Mouse (Mus musculus): ENCODE results near the gene Fam173a.

The Fam173a gene

GRCm38 (mm10) chr17:25801029-25801428, 8.3 kb upstream of the Fam173a start:
- DNase-seq (ENCODE audit: low spot score in 2 of 2), result peak in 1 of 2 experiments; percentile 62

GRCm38 (mm10) chr17:25796951-25797369, 4.3 kb upstream of the Fam173a start, which contains the start of gene Metrn:
Gene Metrn (minus strand): TSS chr17:25797136.
- peak in 1 of 2 experiments; percentile 64 for DNase-seq (ENCODE audit: low spot score in 2 of 2)

DNA sequence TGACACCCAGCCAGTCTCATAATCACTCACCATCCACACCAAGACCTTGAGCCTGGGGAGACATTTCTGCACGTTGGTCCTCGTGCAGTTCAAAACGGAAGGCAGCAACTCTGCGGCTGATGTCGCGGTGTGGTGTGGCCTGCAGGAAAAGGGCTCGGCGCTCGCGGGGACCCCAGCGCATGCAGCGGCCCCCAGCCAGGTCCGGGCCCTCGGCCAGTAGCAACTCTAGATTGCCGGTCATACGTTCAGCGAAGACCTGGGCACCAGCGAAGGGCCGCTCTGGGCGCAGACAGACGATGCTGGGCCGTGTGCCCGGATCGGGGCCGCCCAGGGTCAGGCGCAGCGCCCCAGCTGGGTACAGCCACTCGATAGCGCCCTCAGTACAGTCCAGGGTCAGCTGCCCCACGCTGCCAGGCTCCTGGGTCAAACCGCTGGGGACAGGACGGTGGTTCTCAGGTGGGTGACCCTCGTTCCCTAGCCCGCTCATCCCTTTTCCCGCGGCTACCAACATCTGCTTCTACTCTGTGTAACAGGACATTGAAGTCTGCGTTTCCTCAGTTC, 3.6 kb upstream of the Fam173a start:
- DNase-seq (ENCODE audit: low spot score in 2 of 2), result no peak

GRCm38 (mm10) chr17:25795609-25796092, 3.0 kb upstream of the Fam173a start, which contains the start of gene AC134908.4:
Gene AC134908.4 (minus strand): TSS chr17:25795659.
- DNase-seq (ENCODE audit: low spot score in 2 of 2), result no peak

DNA sequence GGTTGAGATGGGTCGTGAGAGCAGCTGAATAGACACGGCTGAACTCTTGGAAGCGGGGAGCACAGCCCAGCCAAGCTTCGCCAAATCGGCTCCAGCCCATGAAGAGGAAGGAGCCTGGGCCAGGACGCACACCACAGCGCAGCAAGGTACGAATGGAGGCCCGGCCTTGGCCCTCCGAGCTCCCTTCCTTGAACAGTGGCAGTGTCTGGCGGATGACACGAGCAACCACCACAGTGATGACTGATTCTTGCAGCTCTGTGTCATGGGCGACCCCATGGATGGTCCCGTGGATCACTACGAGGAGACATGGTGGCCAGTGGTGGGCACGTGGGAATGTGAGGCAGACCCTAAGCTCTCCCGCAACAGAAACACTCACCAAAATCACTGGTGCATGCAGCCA, 2.3 kb upstream of the Fam173a start:
- DNase-seq (ENCODE audit: low spot score in 2 of 2), result no peak

DNA sequence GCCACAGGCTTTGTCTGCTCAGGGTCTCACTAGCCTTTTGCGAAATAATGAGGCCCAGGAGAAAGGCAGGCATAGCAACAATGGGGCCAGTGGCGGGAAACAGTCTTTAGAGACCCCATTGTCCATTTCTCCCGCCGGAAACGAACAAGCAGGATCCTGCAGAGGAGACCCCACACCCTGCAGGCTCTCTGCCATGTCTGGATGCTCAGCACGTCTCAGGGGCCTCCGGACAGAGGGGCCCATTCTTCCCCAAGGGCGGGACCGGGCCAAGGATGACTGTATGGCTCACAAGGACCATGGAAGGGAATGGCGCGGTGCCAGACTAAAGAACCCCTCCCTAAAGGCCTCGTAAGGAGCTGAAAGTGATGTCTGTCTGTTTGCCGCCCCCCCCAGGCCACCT, 1.5 kb upstream of the Fam173a start:
- DNase-seq (ENCODE audit: low spot score in 2 of 2), result no peak

DNA sequence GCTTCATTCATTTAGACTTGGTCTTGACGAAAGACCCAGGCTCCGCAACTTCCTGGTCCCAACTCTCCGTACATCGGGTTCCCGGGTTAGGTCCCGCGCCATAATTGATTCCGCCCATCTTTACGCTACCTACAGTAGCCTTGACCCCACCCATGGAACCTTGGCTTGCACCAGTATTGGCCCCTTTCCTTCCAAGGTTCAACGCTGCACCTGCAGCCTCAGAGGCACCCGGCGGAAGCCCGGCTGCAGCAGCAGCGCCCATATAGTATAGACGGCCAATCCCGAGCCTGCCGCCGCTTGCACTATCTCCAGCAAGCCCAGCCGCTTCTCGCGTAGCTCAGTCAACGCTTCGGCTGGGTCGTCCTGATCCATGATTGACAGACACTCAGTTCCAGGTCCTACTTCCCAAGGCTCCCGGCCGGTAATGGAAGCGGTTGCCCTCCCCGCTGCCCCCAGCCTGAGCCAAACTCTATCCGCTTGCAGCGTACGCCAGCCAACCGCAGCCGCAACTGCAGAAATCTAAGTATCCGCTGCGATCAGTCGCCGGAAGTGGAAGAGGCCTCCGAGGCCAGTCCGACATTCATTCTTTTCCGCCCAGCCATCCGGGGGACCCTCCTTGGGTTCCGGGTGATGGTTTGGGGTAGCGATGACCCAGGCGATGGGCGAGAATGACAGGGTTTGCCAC, 716 bp downstream of the Fam173a start:
- peak; percentile 78 to 80 for DNase-seq (ENCODE audit: low spot score in 2 of 2)

- DNase-seq (ENCODE audit: low spot score in 2 of 2), result no peak
Observed at GRCm38 (mm10) chr17:25791320-25791842, 1.3 kb downstream of the Fam173a start.

GRCm38 (mm10) chr17:25786781-25787504, 5.8 kb downstream of the Fam173a start:
- DNase-seq (ENCODE audit: low spot score in 2 of 2), result no peak

DNA sequence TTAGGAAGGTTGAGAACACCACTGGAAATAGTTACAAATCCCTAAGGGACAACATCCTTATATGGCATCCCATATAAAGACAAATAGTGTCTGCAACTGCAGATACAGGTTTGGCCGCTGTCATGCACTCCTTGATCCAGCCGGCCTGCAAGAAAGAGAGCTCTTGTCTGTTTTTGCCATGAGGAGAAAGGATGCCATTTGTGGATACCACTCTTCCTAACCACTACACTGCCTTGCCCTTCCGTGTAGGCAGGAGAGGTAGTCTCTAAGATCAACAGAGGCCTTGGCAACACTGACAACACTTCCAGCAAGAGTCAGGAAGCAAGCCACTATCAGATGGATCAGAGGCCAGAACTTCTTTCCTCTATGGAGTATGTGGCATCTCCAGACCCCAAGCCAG, 6.4 kb downstream of the Fam173a start, which contains the start of gene Ccdc78:
TSS of gene Ccdc78 (plus strand) at position 301 of the 400 bp plus-strand sequence.
- DNase-seq (ENCODE audit: low spot score in 2 of 2), result no peak

DNA sequence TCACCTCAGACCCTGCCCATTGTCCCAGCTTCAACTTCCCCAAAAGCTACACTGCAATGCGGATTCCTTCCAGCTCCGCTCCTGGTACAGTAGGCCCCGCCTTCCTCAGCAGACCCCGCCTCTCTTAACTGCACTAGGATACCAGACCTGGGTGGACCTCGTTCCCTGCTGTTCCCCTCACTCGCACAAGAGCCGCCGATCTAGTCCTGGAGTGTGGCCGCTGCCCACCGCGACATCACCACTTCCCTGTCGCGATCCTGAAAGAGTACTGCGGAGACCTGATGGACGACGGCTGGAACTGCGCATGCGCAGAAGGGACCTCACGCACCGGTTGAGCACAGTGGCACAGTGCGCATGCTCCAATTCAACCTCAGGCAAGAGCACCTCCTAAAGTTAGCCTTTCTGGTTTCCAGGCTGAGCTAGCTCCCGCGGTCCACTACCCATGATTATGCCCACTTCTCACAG, 7.4 kb downstream of the Fam173a start, which contains the start of gene Haghl:
TSS of gene Haghl (minus strand) at position 393 of the 465 bp plus-strand sequence.
- DNase-seq (ENCODE audit: low spot score in 2 of 2), result peak; percentile 93 to 98

DNA sequence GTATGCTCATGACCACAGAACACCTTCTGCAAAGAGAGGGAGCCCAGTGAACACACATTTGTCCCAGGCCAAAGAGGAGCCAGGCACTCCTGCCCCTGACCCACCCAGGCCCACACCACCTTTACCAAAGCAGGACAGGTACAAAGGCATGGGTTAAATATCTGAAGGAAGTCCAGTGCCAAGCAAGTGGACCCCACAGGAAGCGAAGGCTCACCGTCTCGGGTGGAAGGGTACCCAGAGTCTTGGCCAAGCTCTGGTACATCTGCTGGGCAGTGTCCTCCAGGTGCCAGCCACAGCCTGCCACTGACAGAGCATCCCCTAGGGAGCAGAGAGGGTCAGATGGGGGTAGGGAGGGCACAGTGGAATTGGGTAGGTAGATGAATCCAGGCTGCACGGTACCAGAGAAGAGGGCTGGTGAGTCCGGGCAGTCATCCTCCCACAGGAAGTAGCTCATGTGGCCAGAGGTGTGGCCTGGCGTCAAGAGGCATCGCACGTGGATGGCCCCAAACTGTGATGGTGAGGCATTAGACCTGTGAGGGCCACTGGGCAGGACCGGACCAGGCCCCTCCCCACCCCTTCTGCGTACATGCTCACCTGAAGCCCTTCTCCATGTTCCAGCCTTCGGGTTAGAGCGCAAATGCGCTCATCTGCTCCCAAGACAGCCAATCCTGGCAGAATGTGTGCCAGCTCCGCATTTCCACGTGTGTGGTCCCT, 8.7 kb downstream of the Fam173a start:
- DNase-seq (ENCODE audit: low spot score in 2 of 2), result no peak

GRCm38 (mm10) chr17:25783086-25783485, 9.6 kb downstream of the Fam173a start:
- DNase-seq (ENCODE audit: low spot score in 2 of 2), result no peak

- DNase-seq (ENCODE audit: low spot score in 2 of 2), result no peak
Observed at GRCm38 (mm10) chr17:25781339-25781738, 11.4 kb downstream of the Fam173a start.

DNA sequence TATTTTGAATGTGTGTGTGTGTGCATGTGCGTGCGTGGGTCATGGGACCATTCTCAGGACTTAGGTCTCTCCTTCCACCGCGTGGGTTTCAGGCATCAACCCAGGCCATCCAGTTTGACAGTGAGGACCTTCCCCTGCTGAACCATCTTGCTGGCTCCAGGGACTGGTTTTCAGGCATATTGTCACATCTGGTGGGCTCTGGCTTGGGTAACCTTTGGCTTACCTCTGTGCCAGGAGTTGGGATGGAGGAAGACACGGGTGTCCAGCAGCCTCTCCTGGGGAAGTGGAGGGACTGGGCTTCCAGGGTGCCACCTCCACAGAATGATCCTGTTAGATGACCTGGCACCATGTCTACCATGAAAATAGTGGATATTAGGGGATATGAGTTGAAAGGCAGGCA, 14.8 kb downstream of the Fam173a start:
- no peak for DNase-seq (ENCODE audit: low spot score in 2 of 2)

DNA sequence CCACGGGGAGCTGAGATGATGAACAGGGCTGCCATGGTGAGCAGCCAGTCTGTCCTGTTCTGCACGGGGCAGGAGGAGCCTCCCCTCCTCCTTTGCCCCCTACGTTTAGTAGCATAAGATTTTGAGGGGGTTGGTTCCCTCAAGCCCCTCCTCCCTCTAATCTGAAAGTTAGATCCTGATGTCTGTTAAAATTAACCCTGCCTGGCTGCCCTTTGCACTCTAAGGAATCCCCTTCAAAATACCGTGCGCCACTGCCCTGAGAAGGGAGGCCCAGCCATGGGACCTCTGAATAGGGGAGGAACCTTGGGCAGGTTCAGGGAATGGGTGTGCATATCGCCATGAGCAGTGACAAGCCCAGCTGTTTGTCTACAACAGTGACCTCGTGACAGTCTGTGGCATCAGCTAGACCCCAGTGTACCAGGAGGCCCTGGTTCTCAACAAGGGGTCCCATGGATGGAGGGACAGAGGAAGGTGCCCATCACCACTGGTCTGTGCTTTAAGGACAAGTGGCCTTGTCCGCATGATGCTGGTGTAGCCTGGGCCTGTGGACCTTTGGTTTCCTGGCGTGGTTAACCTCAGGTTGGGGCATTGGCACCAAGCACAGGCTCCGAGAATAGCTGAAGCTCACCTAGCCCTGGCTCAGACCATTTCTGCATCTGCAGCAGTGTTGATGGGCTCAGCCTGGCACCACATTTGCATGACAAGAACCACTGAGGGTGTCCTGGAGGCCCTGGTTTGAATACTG, 17.2 kb downstream of the Fam173a start:
- no peak for DNase-seq (ENCODE audit: low spot score in 2 of 2)

DNA sequence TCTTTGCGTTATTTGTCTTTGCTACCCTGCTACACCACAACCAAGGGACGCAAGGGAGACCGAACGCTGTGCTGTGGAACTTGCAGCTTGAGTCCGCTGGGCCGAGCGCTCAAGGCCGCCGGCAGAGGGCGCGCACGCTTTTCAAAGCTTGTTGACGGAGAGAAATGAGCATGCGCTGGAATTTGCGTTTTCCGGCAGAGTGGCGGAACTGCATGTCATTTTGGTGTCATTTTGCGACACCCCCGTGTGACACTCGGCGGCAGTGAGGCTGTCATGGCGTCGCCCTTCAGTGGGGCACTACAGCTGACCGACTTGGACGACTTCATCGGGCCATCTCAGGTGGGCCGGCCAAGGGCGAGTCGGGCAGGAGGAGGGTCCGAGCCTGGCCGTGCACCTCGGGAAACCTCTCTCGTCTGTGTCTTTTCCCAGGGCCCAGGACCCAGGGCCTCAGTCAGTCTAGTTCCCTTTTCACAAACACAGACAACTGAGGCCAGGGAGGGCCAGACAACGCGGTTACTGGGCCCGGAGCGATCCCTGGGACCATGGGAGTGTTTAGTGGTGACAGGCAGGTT, 19.1 kb downstream of the Fam173a start, which contains the start of gene Narfl:
TSS of gene Narfl (plus strand) at position 228 of the 572 bp plus-strand sequence.
- DNase-seq (ENCODE audit: low spot score in 2 of 2), result peak; percentile 98 to 99

DNA sequence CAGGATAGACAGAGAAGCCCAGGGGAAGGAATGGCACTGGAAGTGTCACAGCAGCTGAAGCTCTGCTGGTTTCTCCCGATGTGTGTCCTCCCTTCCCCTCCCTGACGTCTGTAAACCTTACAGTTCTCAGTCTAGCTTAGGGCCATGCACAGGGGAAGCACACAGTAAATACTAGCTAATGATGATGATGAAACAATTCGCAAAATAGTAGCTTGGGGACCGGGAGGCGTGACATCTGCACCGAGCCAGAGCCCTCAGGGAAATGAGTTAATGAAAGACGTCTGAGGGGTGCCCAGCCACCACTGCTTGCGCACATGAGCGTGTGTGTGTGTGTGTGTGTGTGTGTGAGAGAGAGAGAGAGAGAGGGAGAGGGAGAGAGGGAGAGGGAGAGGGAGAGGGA, 23.4 kb downstream of the Fam173a start:
- DNase-seq (ENCODE audit: low spot score in 2 of 2), result no peak

- DNase-seq (ENCODE audit: low spot score in 2 of 2), result no peak
Observed at GRCm38 (mm10) chr17:25765886-25766285, 26.8 kb downstream of the Fam173a start.

DNA sequence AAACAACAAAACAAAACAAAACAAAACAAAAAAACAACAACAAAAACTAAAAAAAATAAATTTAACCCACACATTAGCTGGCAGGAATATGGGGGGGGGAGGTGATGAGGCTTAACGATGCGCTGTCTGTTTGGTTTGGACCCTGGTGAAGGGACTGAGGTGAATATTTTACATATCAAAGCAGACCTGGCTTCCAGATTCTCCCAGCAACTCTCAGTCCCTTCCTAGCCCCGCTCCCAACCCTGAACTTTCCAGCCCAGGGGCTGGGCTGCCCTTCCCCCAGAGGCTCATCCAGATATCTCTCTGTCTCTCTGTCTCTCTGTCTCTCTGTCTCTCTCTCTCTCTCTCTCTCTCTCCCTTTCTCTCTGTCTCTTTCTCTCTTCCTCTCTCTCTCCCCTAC, 30.1 kb downstream of the Fam173a start:
- no peak for DNase-seq (ENCODE audit: low spot score in 2 of 2)

Data from frontal cortex, postnatal 25 days (tissue).